Mouse (Mus musculus) limb, embryonic 14.5 days (tissue): Measurements from ENCODE around the gene Ltbr. TPM values are rescaled to one million over a fixed set of nuclear protein-coding genes. Genes with fewer than 3 reads are reported as not detected.

ENCODE experiments used
- ATAC-seq: fragments of 200-750 bp; cut with Nextera tagmentation; 2 replicates; pipeline ENCODE4 v1.8.0; 2017; ENCODE audit warnings: low read depth, moderate number of reproducible peaks, moderate TSS enrichment; ENCODE audit not compliant: low FRiP score
- DNase-seq: peaks from one replicate; pipeline ENCODE4 v3.0.0-alpha.2; 2015; ENCODE audit warnings: low spot score
- H3K27ac ChIP-seq: fragments of 300-500 bp; sonication (generic); replicated peaks from 2 replicates; pipeline ENCODE4 v1.5.1; 2014; ENCODE audit warnings: low read depth, mild to moderate bottlenecking, low read length, moderate library complexity, mixed read lengths
- H3K27me3 ChIP-seq: fragments of 300-500 bp; sonication (generic); 2 replicates; pipeline ENCODE4 v1.6.1; 2014; ENCODE audit warnings: low read length, mixed read lengths; ENCODE audit not compliant: control insufficient read depth, insufficient read depth
- H3K36me3 ChIP-seq: fragments of 300-500 bp; sonication (generic); 2 replicates; pipeline ENCODE4 v1.6.1; 2014; ENCODE audit warnings: mild to moderate bottlenecking, low read length, moderate library complexity, mixed read lengths; ENCODE audit not compliant: control insufficient read depth, insufficient read depth
- H3K4me1 ChIP-seq: fragments of 300-500 bp; sonication (generic); 2 replicates; pipeline ENCODE4 v1.6.1; 2014; ENCODE audit warnings: antibody characterized with exemption, low read length, mixed read lengths; ENCODE audit not compliant: control insufficient read depth, insufficient read depth
- H3K4me2 ChIP-seq: fragments of 300-500 bp; sonication (generic); replicated peaks from 2 replicates; pipeline ENCODE4 v1.6.1; 2014; ENCODE audit warnings: low read depth, mild to moderate bottlenecking, low read length, moderate library complexity; ENCODE audit not compliant: severe bottlenecking
- H3K4me3 ChIP-seq: fragments of 300-500 bp; sonication (generic); replicated peaks from 2 replicates; pipeline ENCODE4 v1.5.1; 2014; ENCODE audit warnings: low read length
- H3K9ac ChIP-seq: fragments of 300-500 bp; sonication (generic); 2 replicates; pipeline ENCODE4 v1.6.1; 2014; ENCODE audit warnings: mild to moderate bottlenecking, low read depth, low read length, moderate library complexity; ENCODE audit not compliant: severe bottlenecking
- H3K9me3 ChIP-seq: fragments of 300-500 bp; sonication (generic); 2 replicates; pipeline ENCODE4 v1.6.1; 2016; ENCODE audit warnings: low read length; ENCODE audit not compliant: control insufficient read depth
- POLR2A ChIP-seq: fragments of 200-500 bp; IDR thresholded peaks from 2 replicates; pipeline ENCODE4 v1.8.0; 2012; ENCODE audit warnings: inconsistent platforms, mild to moderate bottlenecking, moderate library complexity, borderline replicate concordance; ENCODE audit not compliant: insufficient read depth, insufficient read length; ENCODE audit errors: extremely low read depth
- WGBS: fragments of 180-500 bp; shearing (Covaris S2); extraction: QIAGEN DNeasy Blood & Tissue Kit; methylation state at CpG from one replicate; pipeline ENCODE4 v1.1.7; 2014; 5-methylcytosine and 5-hydroxymethylcytosine counted together
- polyA plus RNA-seq, 2 experiments: library from polyadenylated mRNA; depleted of rRNA in 1 of 2; stranded (reverse) in 1 of 2; unstranded in 1 of 2; fragments of >200 nt; fragmentation: Nextera tagmentation in 1 of 2; extraction: Ambion mirVana in 1 of 2; gene quantifications; 2 replicates each; pipeline versions ENCODE4 v1.2.1 to v1.2.3; 2012 to 2014

The Ltbr gene
- polyA plus RNA-seq, 2 experiments = 45.8 to 52.7 TPM

DNA sequence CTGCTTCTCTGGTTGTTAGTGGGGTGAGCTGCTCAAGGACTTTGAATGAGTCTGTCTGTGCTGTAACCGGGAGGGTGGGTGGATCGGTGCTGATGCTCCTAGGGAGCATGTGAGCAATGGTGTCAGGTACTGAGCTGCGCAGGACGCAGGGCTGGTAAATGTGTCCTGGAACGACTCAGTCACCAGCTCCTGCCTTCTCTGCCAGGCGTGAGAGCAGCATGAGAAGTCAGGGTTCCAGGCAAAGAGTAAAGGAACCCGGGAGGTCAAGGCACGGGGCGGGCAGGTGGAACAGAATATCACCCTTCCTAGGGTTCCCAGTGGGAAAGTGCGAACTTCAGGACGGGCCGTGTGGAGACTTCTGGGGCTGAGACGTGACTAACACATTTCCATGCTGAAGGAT lies 47.6 kb downstream of the Ltbr start:
- no peaks in the 10 kb centered on the region for H3K36me3 ChIP-seq
- TF ChIP-seq POLR2A = no peak
- WGBS = 63% methylated on average over 13 of the region's 13 CpGs
- no peak overlapping the region for H3K27ac ChIP-seq
- no peak for ATAC-seq
- H3K9me3 ChIP-seq = no peaks in the 10 kb centered on the region
- no peak overlapping the region for H3K4me2 ChIP-seq
- H3K9ac ChIP-seq = no peak overlapping the region
- DNase-seq = no peak
- no peaks in the 10 kb centered on the region for H3K4me1 ChIP-seq
- H3K4me3 ChIP-seq = no peak overlapping the region
- H3K27me3 ChIP-seq = no peaks in the 10 kb centered on the region

DNA sequence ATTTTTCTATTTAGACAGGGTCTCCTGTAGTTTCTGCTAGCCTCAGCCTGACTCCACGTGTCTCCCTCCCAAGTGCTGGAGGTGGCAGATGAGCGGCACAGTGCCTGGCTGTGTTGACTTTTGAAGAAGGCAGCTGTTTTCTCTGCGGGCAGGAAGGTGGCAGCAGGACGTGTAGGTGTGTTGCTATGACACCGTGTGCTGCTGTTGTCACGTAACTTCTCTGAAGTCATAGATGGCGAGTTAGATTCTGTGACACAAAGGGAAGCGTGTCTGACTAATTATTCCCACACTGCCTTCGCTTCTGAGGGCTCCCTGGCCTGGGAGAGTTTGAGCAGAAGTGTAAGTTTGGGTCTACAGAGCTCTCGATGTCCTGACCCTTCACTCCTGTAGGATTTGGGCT lies 48.4 kb downstream of the Ltbr start:
- ATAC-seq (no peak), DNase-seq (no peak)
- 54% methylated on average over 10 of the region's 10 CpGs for WGBS
- no peak for TF ChIP-seq POLR2A
- no peaks in the 10 kb centered on the region for H3K4me1 ChIP-seq
- no peak overlapping the region for H3K4me2 ChIP-seq
- H3K9me3 ChIP-seq = no peaks in the 10 kb centered on the region
- H3K27ac ChIP-seq = no peak overlapping the region
- H3K27me3 ChIP-seq = no peaks in the 10 kb centered on the region
- H3K4me3 ChIP-seq = no peak overlapping the region
- H3K9ac ChIP-seq = no peak overlapping the region
- H3K36me3 ChIP-seq = no peaks in the 10 kb centered on the region

GRCm38 (mm10) chr6:125264219-125264618 lies 49.5 kb downstream of the Ltbr start:
- no peaks in the 10 kb centered on the region for H3K9me3 ChIP-seq
- no peak overlapping the region for H3K27ac ChIP-seq
- ATAC-seq (no peak), DNase-seq (no peak)
- no peaks in the 10 kb centered on the region for H3K36me3 ChIP-seq
- no peaks in the 10 kb centered on the region for H3K4me1 ChIP-seq
- no peak overlapping the region for H3K4me3 ChIP-seq
- no peaks in the 10 kb centered on the region for H3K27me3 ChIP-seq
- no peak overlapping the region for H3K4me2 ChIP-seq
- H3K9ac ChIP-seq = no peak overlapping the region
- 86% methylated on average over 9 of the region's 9 CpGs for WGBS
- TF ChIP-seq POLR2A = no peak

- no peak for ATAC-seq
These were observed 53.6 kb downstream of the Ltbr start for GRCm38 (mm10) chr6:125260006-125260555.

More at GRCm38 (mm10) chr6:125260006-125260555, 53.6 kb downstream of the Ltbr start:
- no peak for TF ChIP-seq POLR2A
- Histone ChIP-seq H3K9me3 (no peaks in the 10 kb centered on the region), H3K4me2 (no peak overlapping the region), H3K4me1 (peaks cover 9% of the 10 kb centered on the region; the same call in 1 of the 2 replicates), H3K27ac (no peak overlapping the region), H3K27me3 (no peaks in the 10 kb centered on the region), H3K9ac (no peak overlapping the region), H3K36me3 (no peaks in the 10 kb centered on the region), H3K4me3 (no peak overlapping the region)
- WGBS = 78% methylated on average over 10 of the region's 10 CpGs
- no peak for DNase-seq

Other genes with a start within 250 kb of the Ltbr start
- 3.9 and 5.0 TPM in 2 replicates for gene Lpar5, start 246.0 kb downstream of the Ltbr start, polyA plus RNA-seq (2012; rRNA removed)
- 2.5 and 4.0 TPM in 2 replicates for gene Lpar5, start 246.0 kb downstream of the Ltbr start, polyA plus RNA-seq (2014; fragmentation: Nextera tagmentation; extraction: Ambion mirVana)
- 75.0 and 89.7 TPM in 2 replicates for gene Chd4, start 217.9 kb downstream of the Ltbr start, polyA plus RNA-seq (2012; rRNA removed)
- gene Chd4, start 217.9 kb downstream of the Ltbr start, polyA plus RNA-seq (2014; fragmentation: Nextera tagmentation; extraction: Ambion mirVana) = 78.6 and 81.8 TPM in 2 replicates
- gene Nop2, start 182.0 kb downstream of the Ltbr start, polyA plus RNA-seq (2012; rRNA removed) = 43.7 and 48.5 TPM in 2 replicates
- 54.2 TPM in 2 replicates for gene Nop2, start 182.0 kb downstream of the Ltbr start, polyA plus RNA-seq (2014; fragmentation: Nextera tagmentation; extraction: Ambion mirVana)
- 64.7 and 78.6 TPM in 2 replicates for gene Iffo1, start 168.6 kb downstream of the Ltbr start, polyA plus RNA-seq (2012; rRNA removed)
- gene Iffo1, start 168.6 kb downstream of the Ltbr start, polyA plus RNA-seq (2014; fragmentation: Nextera tagmentation; extraction: Ambion mirVana) = 25.9 and 34.1 TPM in 2 replicates
- gene Gapdh, start 147.4 kb downstream of the Ltbr start, polyA plus RNA-seq (2012; rRNA removed) = 3,758 and 4,454 TPM in 2 replicates
- gene Gapdh, start 147.4 kb downstream of the Ltbr start, polyA plus RNA-seq (2014; fragmentation: Nextera tagmentation; extraction: Ambion mirVana) = 1,656 and 1,691 TPM in 2 replicates
- gene Ncapd2, start 122.2 kb downstream of the Ltbr start, polyA plus RNA-seq (2012; rRNA removed) = 250 and 270 TPM in 2 replicates
- gene Ncapd2, start 122.2 kb downstream of the Ltbr start, polyA plus RNA-seq (2014; fragmentation: Nextera tagmentation; extraction: Ambion mirVana) = 82.9 and 96.9 TPM in 2 replicates
- 56.5 and 75.0 TPM in 2 replicates for gene Mrpl51, start 122.1 kb downstream of the Ltbr start, polyA plus RNA-seq (2012; rRNA removed)
- gene Mrpl51, start 122.1 kb downstream of the Ltbr start, polyA plus RNA-seq (2014; fragmentation: Nextera tagmentation; extraction: Ambion mirVana) = 189 and 199 TPM in 2 replicates
- gene Vamp1, start 98.3 kb downstream of the Ltbr start, polyA plus RNA-seq (2012; rRNA removed) = 14.7 and 16.2 TPM in 2 replicates
- gene Vamp1, start 98.3 kb downstream of the Ltbr start, polyA plus RNA-seq (2014; fragmentation: Nextera tagmentation; extraction: Ambion mirVana) = 2.4 and 2.6 TPM in 2 replicates
- gene Tapbpl, start 82.0 kb downstream of the Ltbr start, polyA plus RNA-seq (2012; rRNA removed) = 2.7 and 2.8 TPM in 2 replicates
- gene Tapbpl, start 82.0 kb downstream of the Ltbr start, polyA plus RNA-seq (2014; fragmentation: Nextera tagmentation; extraction: Ambion mirVana) = 3.4 and 3.7 TPM in 2 replicates
- 0.22 and 0.50 TPM in 2 replicates for gene Cd27, start 76.9 kb downstream of the Ltbr start, polyA plus RNA-seq (2012; rRNA removed)
- gene Cd27, start 76.9 kb downstream of the Ltbr start, polyA plus RNA-seq (2014; fragmentation: Nextera tagmentation; extraction: Ambion mirVana) = 1.3 and 1.5 TPM in 2 replicates
- gene Tuba3a, start 27.8 kb downstream of the Ltbr start, polyA plus RNA-seq (2012; rRNA removed) = 0.45 and 0.47 TPM in 2 replicates
- gene Tuba3a, start 27.8 kb downstream of the Ltbr start, polyA plus RNA-seq (2014; fragmentation: Nextera tagmentation; extraction: Ambion mirVana) = 0.30 TPM in 1 of 2 replicates, not detected in the other
- gene Scnn1a, start 6.8 kb upstream of the Ltbr start, polyA plus RNA-seq (2012; rRNA removed) = 2.5 and 2.9 TPM in 2 replicates
- gene Scnn1a, start 6.8 kb upstream of the Ltbr start, polyA plus RNA-seq (2014; fragmentation: Nextera tagmentation; extraction: Ambion mirVana) = 1.8 and 1.9 TPM in 2 replicates
- 88.8 and 106 TPM in 2 replicates for gene Tnfrsf1a, start 35.5 kb upstream of the Ltbr start, polyA plus RNA-seq (2012; rRNA removed)
- 85.6 and 87.8 TPM in 2 replicates for gene Tnfrsf1a, start 35.5 kb upstream of the Ltbr start, polyA plus RNA-seq (2014; fragmentation: Nextera tagmentation; extraction: Ambion mirVana)
- 1.2 and 1.3 TPM in 2 replicates for gene Plekhg6, start 66.9 kb upstream of the Ltbr start, polyA plus RNA-seq (2012; rRNA removed)
- 1.6 and 1.8 TPM in 2 replicates for gene Plekhg6, start 66.9 kb upstream of the Ltbr start, polyA plus RNA-seq (2014; fragmentation: Nextera tagmentation; extraction: Ambion mirVana)
- gene Cd9, start 180.9 kb upstream of the Ltbr start, polyA plus RNA-seq (2012; rRNA removed) = 215 and 273 TPM in 2 replicates
- 318 and 323 TPM in 2 replicates for gene Cd9, start 180.9 kb upstream of the Ltbr start, polyA plus RNA-seq (2014; fragmentation: Nextera tagmentation; extraction: Ambion mirVana)
- gene Vwf, start 232.9 kb upstream of the Ltbr start, polyA plus RNA-seq (2012; rRNA removed) = 11.2 and 14.5 TPM in 2 replicates
- gene Vwf, start 232.9 kb upstream of the Ltbr start, polyA plus RNA-seq (2014; fragmentation: Nextera tagmentation; extraction: Ambion mirVana) = 11.1 and 12.0 TPM in 2 replicates